Mouse (Mus musculus): ENCODE data around the gene Ddx27.
"Not testable (repeated sequence)": the region's sequence is repeated elsewhere in the genome, so short reads cannot be mapped to it uniquely, and the experiment has no call there.

The Ddx27 gene

GRCm38 (mm10) chr2:167014702-167015381 is at the start of gene Ddx27:
Gene Ddx27 (plus strand): TSS chr2:167015193.
- DNase-seq (ENCODE audit: low spot score): peak; percentile 92

GRCm38 (mm10) chr2:166973153-166973552 is 41.8 kb upstream of the Ddx27 start:
- no peak for DNase-seq (ENCODE audit: low spot score)

- DNase-seq (ENCODE audit: low spot score): no peak
Measured at GRCm38 (mm10) chr2:166974177-166974872, 40.7 kb upstream of the Ddx27 start.

- peak; percentile 31 for DNase-seq (ENCODE audit: low spot score)
Measured at GRCm38 (mm10) chr2:166976356-166976755, 38.6 kb upstream of the Ddx27 start.

GRCm38 (mm10) chr2:166977490-166977889 is 37.5 kb upstream of the Ddx27 start:
- DNase-seq (ENCODE audit: low spot score): no peak

GRCm38 (mm10) chr2:166980161-166980560 is 34.8 kb upstream of the Ddx27 start:
- DNase-seq (ENCODE audit: low spot score): no peak

GRCm38 (mm10) chr2:166983351-166983894 is 31.6 kb upstream of the Ddx27 start:
- DNase-seq (ENCODE audit: low spot score): no peak

- no peak for DNase-seq (ENCODE audit: low spot score)
Measured at GRCm38 (mm10) chr2:166990861-166991260, 24.1 kb upstream of the Ddx27 start.

GRCm38 (mm10) chr2:166991945-166992344 is 23.0 kb upstream of the Ddx27 start:
- DNase-seq (ENCODE audit: low spot score): no peak

GRCm38 (mm10) chr2:166995021-166995795 is 19.8 kb upstream of the Ddx27 start:
- peak; percentile 23 for DNase-seq (ENCODE audit: low spot score)

GRCm38 (mm10) chr2:166995796-166996532 is 19.0 kb upstream of the Ddx27 start, which contains the start of gene Stau1:
Gene Stau1 (minus strand): TSS chr2:166996299.
- DNase-seq (ENCODE audit: low spot score): peak; percentile 97

- DNase-seq (ENCODE audit: low spot score): no peak
Measured at GRCm38 (mm10) chr2:166996533-166996894, 18.5 kb upstream of the Ddx27 start.

GRCm38 (mm10) chr2:167001486-167001885 is 13.5 kb upstream of the Ddx27 start:
- DNase-seq (ENCODE audit: low spot score): no peak

GRCm38 (mm10) chr2:167004099-167004854 is 10.7 kb upstream of the Ddx27 start:
- DNase-seq (ENCODE audit: low spot score): peak; percentile 84

GRCm38 (mm10) chr2:167006355-167006754 is 8.6 kb upstream of the Ddx27 start:
- DNase-seq (ENCODE audit: low spot score): no peak

- no peak for DNase-seq (ENCODE audit: low spot score)
Measured at GRCm38 (mm10) chr2:167007001-167007491, 7.9 kb upstream of the Ddx27 start.

- DNase-seq (ENCODE audit: low spot score): not testable (repeated sequence)
Measured at GRCm38 (mm10) chr2:167007565-167007964, 7.4 kb upstream of the Ddx27 start.

GRCm38 (mm10) chr2:167009483-167009882 is 5.5 kb upstream of the Ddx27 start:
- DNase-seq (ENCODE audit: low spot score): no peak

- no peak for DNase-seq (ENCODE audit: low spot score)
Measured at GRCm38 (mm10) chr2:167010546-167010945, 4.4 kb upstream of the Ddx27 start.

GRCm38 (mm10) chr2:167015382-167015718 is 357 bp downstream of the Ddx27 start:
- DNase-seq (ENCODE audit: low spot score): no peak

GRCm38 (mm10) chr2:167019396-167019795 is 4.4 kb downstream of the Ddx27 start:
- no peak for DNase-seq (ENCODE audit: low spot score)
